Mouse (Mus musculus) embryo, embryonic 9.5 days (tissue): ENCODE measurements around the gene Eipr1.
"Not testable (repeated sequence)": the region's sequence is repeated elsewhere in the genome, so short reads cannot be mapped to it uniquely, and the experiment has no call there.

Source experiments
- DNase-seq: peaks from one replicate; pipeline ENCODE4 v3.0.0-alpha.2; 2017; ENCODE audit errors: extremely low spot score

Gene Eipr1

GRCm38 (mm10) chr12:28889068-28889674 lies 137.6 kb downstream of the Eipr1 start:
- DNase-seq, result no peak

DNA sequence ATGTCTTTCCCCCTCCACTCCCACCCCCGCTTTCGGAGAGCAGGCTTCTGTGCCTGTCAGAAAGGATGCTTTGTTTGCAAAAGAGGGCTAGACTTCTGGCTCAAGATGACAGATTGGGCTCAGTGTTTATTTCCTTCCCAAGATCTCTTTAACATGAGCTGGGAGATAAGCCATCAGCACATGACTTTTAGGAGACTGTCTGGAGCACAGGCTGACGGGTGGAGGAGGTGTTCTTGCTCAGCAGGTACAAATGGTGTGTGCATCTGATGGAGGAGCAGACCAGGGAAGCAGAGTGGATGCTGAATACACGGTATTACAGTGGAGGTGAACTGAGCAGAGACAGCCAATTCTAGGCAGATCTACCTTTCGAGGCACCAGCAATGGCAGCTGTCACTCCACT lies 139.9 kb downstream of the Eipr1 start:
- DNase-seq, result no peak

GRCm38 (mm10) chr12:28896577-28896976 lies 145.0 kb downstream of the Eipr1 start:
- DNase-seq, result no peak

- no peak for DNase-seq
Observed at GRCm38 (mm10) chr12:28898307-28898706, 146.7 kb downstream of the Eipr1 start.

DNA sequence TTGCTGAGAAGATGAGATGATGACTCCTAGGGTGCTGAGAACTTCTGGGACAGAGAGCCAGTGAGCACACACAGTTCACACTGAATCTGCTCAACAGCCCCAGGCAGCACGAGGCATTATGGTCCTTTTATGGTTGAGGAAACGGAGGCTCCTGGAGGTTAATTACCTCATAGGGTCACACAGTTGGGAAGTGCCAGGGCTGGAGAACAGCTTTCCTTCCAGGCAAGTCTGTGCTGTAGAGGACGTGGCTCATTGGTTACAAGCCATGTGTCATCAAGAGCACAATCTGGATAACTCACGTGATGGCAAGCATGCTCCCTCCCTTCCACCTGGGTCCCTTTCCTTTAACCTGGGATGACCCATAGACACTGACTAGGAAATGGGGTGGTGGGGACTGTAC lies 148.1 kb downstream of the Eipr1 start:
- no peak for DNase-seq

DNA sequence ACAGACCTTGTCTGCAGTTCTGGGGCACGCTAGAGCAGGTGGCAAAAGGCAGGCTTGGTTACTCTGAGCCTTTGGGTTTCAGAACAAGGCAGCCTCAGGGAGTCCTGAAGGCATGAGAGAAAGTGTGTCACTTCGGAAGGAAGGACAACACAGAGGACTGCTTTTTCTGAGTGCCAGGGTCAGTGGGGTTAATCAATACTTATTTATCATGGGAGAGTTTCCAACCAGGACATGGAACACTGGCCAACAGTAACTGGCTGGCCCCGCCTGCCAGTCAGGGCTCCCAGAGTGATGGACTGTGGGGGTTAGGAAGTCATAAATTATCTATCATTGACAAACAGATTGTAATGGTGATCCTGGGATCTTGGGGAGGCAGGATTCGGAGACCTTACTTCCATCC lies 148.7 kb downstream of the Eipr1 start:
- no peak for DNase-seq

DNA sequence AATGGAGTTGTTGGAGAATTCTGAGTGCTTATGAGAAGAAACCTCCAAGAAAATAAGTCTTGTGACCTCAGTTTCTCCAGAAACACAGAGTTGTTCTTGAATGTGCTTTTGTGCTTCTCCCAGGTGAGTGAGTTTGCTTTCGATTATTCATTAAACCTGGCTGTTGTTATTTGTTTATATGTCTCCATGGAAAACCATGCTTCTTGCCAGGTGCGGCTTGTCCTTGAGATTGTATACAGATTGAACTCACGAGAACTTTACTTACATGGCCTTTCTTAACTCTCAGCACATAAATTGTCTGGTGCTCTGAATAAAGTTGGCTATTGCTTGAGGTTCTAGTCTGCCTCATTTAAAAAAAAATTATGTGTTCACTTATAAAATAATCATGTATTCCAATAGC lies 150.5 kb downstream of the Eipr1 start:
- no peak for DNase-seq

- DNase-seq, result no peak
Observed at GRCm38 (mm10) chr12:28903082-28903481, 151.5 kb downstream of the Eipr1 start.

DNA sequence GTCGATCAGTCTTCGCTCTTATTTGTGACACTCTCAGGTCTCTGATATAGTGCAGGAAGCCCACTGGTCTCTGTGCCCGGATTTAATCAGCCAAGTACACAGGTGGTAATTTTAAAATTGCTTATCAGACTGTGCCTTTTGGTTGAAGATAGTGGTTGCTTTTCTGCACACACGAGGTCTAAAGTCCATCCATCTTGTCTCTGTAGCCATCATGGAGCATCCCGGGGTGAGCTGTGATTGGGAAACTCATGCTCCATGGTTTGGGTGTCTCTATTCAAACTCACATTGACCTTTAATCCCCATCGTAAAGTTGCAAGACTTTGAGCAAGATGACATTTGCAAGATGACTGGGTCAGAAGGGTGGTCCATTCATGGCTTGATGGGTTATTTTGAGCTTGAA lies 153.9 kb downstream of the Eipr1 start:
- DNase-seq, result no peak

DNA sequence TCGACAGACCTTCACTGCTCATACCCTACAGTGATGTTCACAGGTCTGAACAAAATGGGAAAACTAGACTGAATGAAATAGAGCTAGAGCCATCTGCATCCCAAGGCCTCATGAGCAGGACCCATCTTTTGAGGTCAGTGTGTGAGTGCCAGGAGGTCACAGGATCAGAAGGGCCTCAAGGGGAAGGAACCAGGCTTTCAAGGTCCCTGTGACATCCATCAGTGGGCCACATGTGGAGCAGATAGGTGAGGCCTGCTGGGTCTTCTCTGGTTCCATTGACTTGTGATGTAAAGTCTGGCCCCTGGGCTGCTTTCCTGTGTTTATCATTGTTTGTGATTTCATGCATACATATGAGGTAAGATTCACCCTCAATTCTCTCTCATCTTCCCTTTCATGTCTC lies 154.4 kb downstream of the Eipr1 start:
- no peak for DNase-seq

- no peak for DNase-seq
Observed at GRCm38 (mm10) chr12:28906809-28907297, 155.2 kb downstream of the Eipr1 start.

DNA sequence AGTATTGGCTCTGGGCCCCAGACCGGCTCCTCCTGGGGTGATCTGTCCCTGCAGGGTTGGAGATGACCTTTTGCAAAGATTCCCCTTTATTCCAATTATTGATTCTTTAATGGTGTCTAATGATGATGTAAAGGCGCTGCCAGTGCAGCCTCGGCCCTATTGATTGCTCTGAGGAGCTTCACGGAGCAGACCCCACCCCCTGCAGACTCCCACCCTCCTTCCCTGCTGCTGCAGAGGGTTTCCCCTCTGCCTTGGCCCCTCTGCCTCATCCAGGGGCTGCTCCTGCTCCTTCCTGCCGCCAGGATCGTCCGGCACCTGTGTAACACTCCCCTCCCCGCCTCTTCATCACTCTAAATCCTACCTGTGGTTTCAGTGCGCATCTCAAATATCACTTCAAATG lies 156.2 kb downstream of the Eipr1 start:
- no peak for DNase-seq

- DNase-seq, result no peak
Observed at GRCm38 (mm10) chr12:28909851-28910250, 158.2 kb downstream of the Eipr1 start.

GRCm38 (mm10) chr12:28910568-28910967 lies 159.0 kb downstream of the Eipr1 start:
- DNase-seq, result no peak

GRCm38 (mm10) chr12:28912351-28912936 lies 160.8 kb downstream of the Eipr1 start:
- no peak for DNase-seq

DNA sequence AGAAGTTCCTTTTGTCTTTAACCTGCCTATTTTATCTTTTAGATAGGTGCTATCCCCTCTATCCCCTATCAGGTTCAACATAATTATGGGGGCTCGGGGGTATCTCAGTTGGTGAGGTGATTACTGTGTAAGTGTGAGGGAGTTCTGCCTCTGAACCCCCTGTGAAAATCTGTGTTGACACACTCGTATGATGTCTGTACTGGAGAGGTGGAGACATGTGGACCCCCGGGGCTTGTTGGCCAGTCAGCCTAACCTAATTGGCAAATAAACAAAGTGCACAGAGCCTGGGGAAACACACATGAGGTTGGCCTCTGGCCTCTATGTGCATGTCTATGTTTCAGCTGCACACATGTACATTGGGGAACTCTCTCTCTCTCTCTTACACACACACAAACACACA lies 161.5 kb downstream of the Eipr1 start:
- DNase-seq, result no peak

- not testable (repeated sequence) for DNase-seq
Observed at GRCm38 (mm10) chr12:28914056-28914455, 162.5 kb downstream of the Eipr1 start.
